Mouse (Mus musculus) neural tube, embryonic 15.5 days (tissue): ENCODE measurements around the gene Itsn1. TPM values are rescaled to one million over a fixed set of nuclear protein-coding genes. Genes with fewer than 3 reads are reported as not detected.

ENCODE experiments used
- ATAC-seq: fragments of 200-750 bp; cut with Nextera tagmentation; 2 replicates; pipeline ENCODE4 v1.8.0; 2017; ENCODE audit warnings: mild to moderate bottlenecking, moderate TSS enrichment, moderate library complexity; ENCODE audit not compliant: low FRiP score
- H3K27ac ChIP-seq: fragments of 300-500 bp; sonication (generic); replicated peaks from 2 replicates; pipeline ENCODE4 v1.5.1; 2015; ENCODE audit warnings: mild to moderate bottlenecking, inconsistent platforms
- H3K27me3 ChIP-seq: fragments of 300-500 bp; sonication (generic); replicated peaks from 2 replicates; pipeline ENCODE4 v1.6.1; 2015; ENCODE audit warnings: inconsistent platforms
- H3K36me3 ChIP-seq: fragments of 300-500 bp; sonication (generic); 2 replicates; pipeline ENCODE4 v1.6.1; 2015; ENCODE audit warnings: inconsistent platforms
- H3K4me1 ChIP-seq: fragments of 300-500 bp; sonication (generic); 2 replicates; pipeline ENCODE4 v1.6.1; 2015; ENCODE audit warnings: inconsistent platforms
- H3K4me2 ChIP-seq: fragments of 300-500 bp; sonication (generic); 2 replicates; pipeline ENCODE4 v1.6.1; 2015; ENCODE audit warnings: inconsistent platforms, mild to moderate bottlenecking, moderate library complexity
- H3K4me3 ChIP-seq: fragments of 300-500 bp; sonication (generic); replicated peaks from 2 replicates; pipeline ENCODE4 v1.5.1; 2015; ENCODE audit warnings: mild to moderate bottlenecking, inconsistent platforms
- H3K9ac ChIP-seq: fragments of 300-500 bp; sonication (generic); replicated peaks from 2 replicates; pipeline ENCODE4 v1.6.1; 2015; ENCODE audit warnings: mild to moderate bottlenecking, inconsistent platforms
- H3K9me3 ChIP-seq: fragments of 300-500 bp; sonication (generic); replicated peaks from 2 replicates; pipeline ENCODE4 v1.6.1; 2016; ENCODE audit warnings: inconsistent platforms
- WGBS: fragments of 180-500 bp; shearing (Covaris S2); methylation state at CpG from one replicate; pipeline ENCODE4 v1.1.7; 2015; ENCODE audit warnings: mixed read lengths; 5-methylcytosine and 5-hydroxymethylcytosine counted together
- polyA plus RNA-seq: library from polyadenylated mRNA; unstranded; fragments of >200 nt; fragmentation: Nextera tagmentation; extraction: Ambion mirVana; gene quantifications from 2 replicates; pipeline ENCODE4 v1.2.1, GENCODE M21; 2015

Gene Itsn1
- polyA plus RNA-seq, 1 experiment from 2014 or later: 48.6 TPM

DNA sequence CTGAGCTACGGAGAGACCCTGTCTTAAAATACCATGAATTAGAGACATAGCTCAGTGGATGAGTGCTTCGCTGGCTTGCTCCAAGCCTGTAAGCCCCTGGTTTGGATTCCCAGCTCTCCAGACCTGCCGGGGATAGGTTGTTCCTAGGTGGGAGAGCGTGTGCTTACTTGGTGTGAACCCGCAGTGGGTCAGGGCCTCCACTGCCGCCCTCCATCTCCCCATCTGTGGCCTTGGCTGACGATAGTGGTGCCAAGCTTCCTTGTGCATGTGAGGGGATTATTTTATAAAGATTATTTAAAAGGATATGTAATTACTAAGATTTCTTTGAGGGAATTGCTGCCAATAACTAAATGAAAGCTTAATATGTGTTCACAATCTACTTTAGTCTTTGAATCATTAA lies 43.5 kb downstream of the Itsn1 start:
- H3K9ac ChIP-seq: no peak overlapping the region
- H3K4me3 ChIP-seq: no peak overlapping the region
- H3K27me3 ChIP-seq: no peaks in the 10 kb centered on the region
- H3K27ac ChIP-seq: 0 out of 2 replicates have a peak overlapping the region, but pooled peaks have one; percentile 81
- WGBS: 60% methylated on average over 7 of the region's 7 CpGs
- H3K4me1 ChIP-seq: peaks cover 61% of the 10 kb centered on the region
- H3K36me3 ChIP-seq: no peaks in the 10 kb centered on the region
- H3K9me3 ChIP-seq: no peaks in the 10 kb centered on the region
- no peak overlapping the region for H3K4me2 ChIP-seq
- ATAC-seq: no peak

DNA sequence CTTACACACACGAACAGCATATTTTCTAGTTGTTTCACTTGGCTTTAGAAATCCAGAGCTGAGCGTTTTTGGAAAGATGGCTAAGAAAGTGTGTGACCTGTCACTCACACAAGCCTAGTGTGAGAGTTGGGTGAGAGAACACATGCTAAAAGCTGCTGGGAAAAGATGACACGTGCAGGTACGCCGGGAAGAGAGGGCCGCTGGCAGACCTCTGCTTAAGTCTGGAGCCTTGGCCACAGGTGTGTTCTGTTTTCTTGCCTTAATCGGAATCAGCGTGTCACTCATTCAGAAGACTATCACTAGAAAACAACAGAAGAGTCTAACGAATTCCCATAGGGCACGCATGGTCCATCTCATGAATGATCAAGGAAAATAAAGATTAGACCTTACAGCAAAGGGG lies 50.5 kb downstream of the Itsn1 start:
- 81% methylated on average over 10 of the region's 10 CpGs for WGBS
- no peak overlapping the region for H3K9ac ChIP-seq
- no peak overlapping the region for H3K27ac ChIP-seq
- no peaks in the 10 kb centered on the region for H3K27me3 ChIP-seq
- peaks cover 15% of the 10 kb centered on the region; the same call in 1 of the 2 replicates for H3K4me1 ChIP-seq
- H3K4me3 ChIP-seq: no peak overlapping the region
- no peak overlapping the region for H3K4me2 ChIP-seq
- no peak for ATAC-seq
- H3K9me3 ChIP-seq: no peaks in the 10 kb centered on the region
- peaks cover 2% of the 10 kb centered on the region; the same call in 1 of the 2 replicates for H3K36me3 ChIP-seq

DNA sequence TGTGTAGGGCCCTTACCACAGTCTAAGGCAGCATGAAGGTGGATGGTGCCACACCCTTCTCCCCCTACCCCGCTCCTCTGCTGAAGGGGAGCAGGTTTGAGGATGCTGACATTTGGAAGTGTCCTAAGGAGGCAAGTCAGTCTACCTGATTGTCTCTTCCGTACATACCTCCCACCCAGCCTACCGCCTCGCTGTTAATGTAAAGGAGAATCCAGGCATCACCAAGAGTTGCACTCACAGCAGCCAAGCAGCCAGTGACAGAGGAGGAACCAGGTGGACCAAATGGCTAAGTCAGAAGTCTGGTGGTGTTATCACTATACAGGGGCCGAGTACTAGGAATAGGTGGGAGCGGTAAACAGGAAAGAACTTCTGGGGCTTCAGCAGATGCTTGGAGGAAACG lies 51.1 kb downstream of the Itsn1 start:
- Histone ChIP-seq H3K4me1 (peaks cover 11% of the 10 kb centered on the region; the same call in 1 of the 2 replicates), H3K4me3 (no peak overlapping the region), H3K9ac (no peak overlapping the region), H3K27me3 (no peaks in the 10 kb centered on the region), H3K4me2 (no peak overlapping the region), H3K9me3 (no peaks in the 10 kb centered on the region), H3K36me3 (peaks cover 4% of the 10 kb centered on the region), H3K27ac (no peak overlapping the region)
- no peak for ATAC-seq
- WGBS: 89% methylated on average over 7 of the region's 7 CpGs

DNA sequence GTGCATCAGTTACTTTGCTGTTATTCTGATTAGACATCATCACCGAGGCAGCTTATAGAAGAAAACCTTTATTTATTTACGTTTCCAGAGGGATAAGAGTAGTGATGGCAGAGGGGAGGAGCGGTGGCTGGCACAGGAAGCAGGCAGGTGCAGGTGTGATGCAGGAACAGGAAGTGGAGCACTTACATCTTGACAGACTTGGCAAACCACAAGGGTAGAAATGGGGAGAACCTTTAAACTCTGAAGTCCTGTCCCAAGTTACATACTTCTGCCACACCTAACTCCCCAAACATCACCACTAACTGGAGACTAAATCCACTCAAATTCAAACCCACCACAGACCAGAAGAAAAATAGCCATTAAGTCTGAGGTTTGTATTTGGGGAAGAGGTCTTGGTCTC lies 51.7 kb downstream of the Itsn1 start:
- Histone ChIP-seq H3K27ac (no peak overlapping the region), H3K36me3 (peaks cover 8% of the 10 kb centered on the region), H3K4me2 (no peak overlapping the region), H3K4me3 (no peak overlapping the region), H3K4me1 (peaks cover 11% of the 10 kb centered on the region; the same call in 1 of the 2 replicates), H3K9ac (no peak overlapping the region), H3K27me3 (no peaks in the 10 kb centered on the region), H3K9me3 (no peaks in the 10 kb centered on the region)
- ATAC-seq: no peak
- 92% methylated on average over 3 of the region's 3 CpGs for WGBS

DNA sequence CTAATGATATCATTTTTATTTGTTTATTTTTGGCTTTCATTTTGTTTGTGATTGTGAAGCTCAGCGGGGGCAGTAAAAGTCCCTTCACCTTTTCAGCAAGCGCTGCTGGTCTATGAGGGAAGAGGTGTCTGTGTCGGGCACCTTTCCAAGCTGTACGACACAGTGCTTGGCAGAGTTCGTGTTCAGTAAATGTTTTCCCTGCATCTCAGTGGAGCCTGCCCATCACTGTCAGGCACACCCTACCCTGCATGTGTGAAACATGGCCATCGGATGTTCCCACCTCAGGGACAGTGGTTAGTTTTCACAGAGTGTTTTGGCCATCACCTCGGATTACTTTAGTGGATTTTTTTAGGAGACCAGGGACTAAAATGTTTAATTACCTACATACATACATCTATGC lies 54.1 kb downstream of the Itsn1 start:
- 78% methylated on average over 7 of the region's 7 CpGs for WGBS
- Histone ChIP-seq H3K27me3 (no peaks in the 10 kb centered on the region), H3K27ac (no peak overlapping the region), H3K9me3 (no peaks in the 10 kb centered on the region), H3K36me3 (peaks cover 12% of the 10 kb centered on the region), H3K4me2 (no peak overlapping the region), H3K9ac (no peak overlapping the region), H3K4me1 (peaks cover 10% of the 10 kb centered on the region), H3K4me3 (no peak overlapping the region)
- ATAC-seq: no peak

DNA sequence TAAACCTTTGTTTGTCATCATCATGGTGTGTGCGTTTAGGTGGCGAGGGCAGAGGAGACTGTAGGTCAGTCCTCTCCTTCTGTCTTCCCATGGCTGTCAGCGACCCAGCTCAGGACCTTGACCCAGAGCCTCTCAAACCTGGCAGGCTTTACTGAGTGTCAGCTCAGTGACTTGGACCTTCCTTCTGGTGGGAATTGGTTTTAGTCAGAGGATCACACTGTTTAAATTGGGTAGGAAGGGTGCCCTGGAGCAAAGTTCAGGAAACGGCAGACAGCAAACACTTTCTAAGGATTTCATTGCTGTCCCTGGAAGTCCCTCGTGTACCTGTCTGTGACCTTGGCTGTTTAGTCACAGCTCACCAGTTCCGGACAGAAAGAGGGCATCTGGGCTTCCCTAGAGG lies 55.2 kb downstream of the Itsn1 start:
- WGBS: 81% methylated on average over 6 of the region's 6 CpGs

DNA sequence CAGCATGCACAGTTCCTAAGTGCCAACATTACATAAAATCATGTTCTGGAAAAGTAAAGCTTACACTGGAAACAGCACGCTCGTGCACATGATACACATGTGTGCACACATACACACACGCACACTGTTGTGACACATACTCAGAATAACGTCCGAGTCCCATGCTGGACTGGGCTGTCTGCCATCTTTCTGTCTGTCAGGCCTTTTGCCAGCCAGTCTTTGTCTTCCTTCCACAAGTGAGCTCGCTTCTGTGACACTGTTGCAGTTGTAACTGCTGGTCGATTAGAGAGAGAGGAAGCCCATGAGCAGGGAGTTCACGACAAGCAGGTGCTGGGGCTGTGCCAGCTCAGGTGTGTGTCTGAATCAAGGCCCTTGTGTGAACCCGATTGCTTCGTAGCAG lies 57.3 kb downstream of the Itsn1 start:
- Histone ChIP-seq H3K27me3 (no peaks in the 10 kb centered on the region), H3K4me2 (no peak overlapping the region), H3K27ac (peak overlapping the region; percentile 43; the same call in 1 of the 2 replicates), H3K9me3 (no peaks in the 10 kb centered on the region), H3K4me3 (no peak overlapping the region), H3K9ac (no peak overlapping the region), H3K36me3 (peaks cover 18% of the 10 kb centered on the region), H3K4me1 (peaks cover 21% of the 10 kb centered on the region)
- 66% methylated on average over 10 of the region's 10 CpGs for WGBS
- no peak for ATAC-seq

More for the DNA sequence above, 55.2 kb downstream of the Itsn1 start:
- Histone ChIP-seq H3K9ac (no peak overlapping the region), H3K9me3 (no peaks in the 10 kb centered on the region), H3K4me2 (no peak overlapping the region), H3K4me3 (no peak overlapping the region), H3K4me1 (peaks cover 11% of the 10 kb centered on the region), H3K27me3 (no peaks in the 10 kb centered on the region), H3K36me3 (peaks cover 18% of the 10 kb centered on the region), H3K27ac (no peak overlapping the region)
- ATAC-seq: no peak

DNA sequence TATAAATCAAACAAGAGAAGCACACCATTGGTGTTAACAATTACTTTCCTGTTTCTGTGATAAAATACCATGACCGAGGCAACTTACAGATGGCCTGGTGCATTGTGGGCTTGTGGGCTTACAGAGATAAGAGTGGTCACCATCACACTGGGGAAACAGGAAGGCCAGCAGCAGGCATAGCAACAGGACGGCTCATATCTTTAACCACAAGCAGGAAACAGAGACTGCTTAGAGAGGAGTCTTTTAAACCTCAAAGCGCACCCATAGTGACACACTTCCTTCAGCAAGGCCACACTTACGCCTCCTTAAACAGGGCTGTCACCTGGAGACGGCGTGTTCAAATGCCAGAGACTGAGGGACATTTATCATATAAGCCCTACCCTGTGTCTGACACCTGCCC lies 60.6 kb downstream of the Itsn1 start:
- ATAC-seq: no peak

DNA sequence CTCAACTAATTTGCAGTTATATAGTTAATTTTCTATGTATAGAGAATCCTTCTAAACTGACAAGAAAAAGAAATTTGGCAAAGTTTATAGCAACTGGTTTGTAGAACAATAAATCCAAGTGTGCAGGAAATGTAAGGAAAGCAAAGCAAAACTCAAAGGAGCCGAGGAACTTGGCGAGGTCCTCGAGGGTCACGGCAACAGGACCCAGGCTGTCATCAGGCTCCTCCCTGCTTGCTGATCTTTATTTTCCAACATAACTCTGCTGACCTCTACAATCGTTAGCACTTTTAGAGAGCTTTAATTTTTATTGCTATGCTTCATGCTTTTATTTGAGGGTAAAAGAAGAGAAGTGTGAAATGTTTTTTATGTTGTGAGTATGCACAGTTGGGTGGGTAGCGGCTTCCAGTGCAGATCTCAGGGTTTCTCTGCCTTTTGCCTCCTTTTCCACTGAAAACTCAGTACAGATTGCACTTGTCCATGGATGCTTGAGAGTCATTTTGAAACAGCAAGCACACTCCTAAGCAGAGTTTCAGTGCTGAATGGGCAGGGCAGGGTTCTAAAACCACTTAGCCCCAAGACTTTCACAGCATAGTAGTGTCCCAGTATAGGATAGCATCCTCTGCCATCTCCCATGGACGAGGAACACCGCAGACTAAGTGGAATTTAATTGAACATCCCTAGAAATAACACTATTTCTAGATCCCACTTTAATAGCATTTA lies 63.6 kb downstream of the Itsn1 start:
- WGBS: 68% methylated on average over 8 of the region's 8 CpGs
- H3K4me1 ChIP-seq: peaks cover 16% of the 10 kb centered on the region
- H3K27ac ChIP-seq: no peak overlapping the region
- H3K4me2 ChIP-seq: no peak overlapping the region
- no peak overlapping the region for H3K4me3 ChIP-seq
- H3K27me3 ChIP-seq: no peaks in the 10 kb centered on the region
- peaks cover 32% of the 10 kb centered on the region for H3K36me3 ChIP-seq
- H3K9me3 ChIP-seq: no peaks in the 10 kb centered on the region
- no peak overlapping the region for H3K9ac ChIP-seq
- ATAC-seq: no peak

More for the DNA sequence above, 60.6 kb downstream of the Itsn1 start:
- Histone ChIP-seq H3K4me2 (no peak overlapping the region), H3K27me3 (no peaks in the 10 kb centered on the region), H3K9ac (no peak overlapping the region), H3K4me3 (no peak overlapping the region), H3K9me3 (no peaks in the 10 kb centered on the region), H3K4me1 (peaks cover 22% of the 10 kb centered on the region), H3K27ac (peak overlapping the region; percentile 28; the same call in 1 of the 2 replicates), H3K36me3 (peaks cover 26% of the 10 kb centered on the region)
- WGBS: 75% methylated on average over 6 of the region's 6 CpGs

DNA sequence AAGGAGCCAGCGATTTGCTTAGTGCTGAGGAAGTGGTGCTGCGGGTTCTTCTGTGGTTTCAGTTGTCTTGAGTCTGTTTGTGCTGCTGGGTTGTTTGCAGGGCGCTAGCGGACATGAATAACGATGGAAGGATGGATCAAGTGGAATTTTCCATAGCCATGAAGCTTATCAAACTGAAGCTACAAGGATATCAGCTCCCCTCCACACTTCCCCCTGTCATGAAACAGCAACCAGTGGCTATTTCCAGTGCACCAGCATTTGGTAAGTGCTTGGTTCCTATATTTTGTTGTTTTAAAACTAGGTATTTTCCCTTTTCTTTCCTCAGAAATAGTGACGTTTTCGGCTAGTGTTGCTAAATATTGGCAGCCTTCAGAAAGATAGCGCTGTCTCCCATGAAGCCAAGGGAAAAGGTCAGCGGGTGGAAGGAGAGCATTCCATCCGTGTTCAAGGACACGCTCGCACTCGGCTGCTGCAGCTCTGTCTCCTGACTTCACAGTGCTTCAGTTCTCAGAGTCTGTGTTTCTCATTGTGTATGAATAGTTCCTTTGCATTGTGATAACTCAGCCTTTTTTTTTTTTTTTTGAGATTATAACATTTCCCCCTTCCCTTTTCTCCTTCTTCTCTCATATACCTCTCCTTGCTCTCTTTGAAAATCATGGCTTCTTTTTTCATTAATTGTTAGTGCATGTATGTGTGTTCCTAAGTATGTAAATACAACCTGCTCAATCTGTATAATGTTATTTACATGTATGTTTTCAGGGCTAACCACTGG lies 64.6 kb downstream of the Itsn1 start:
- ATAC-seq: no peak
- H3K4me2 ChIP-seq: no peak overlapping the region
- no peak overlapping the region for H3K27ac ChIP-seq
- H3K4me1 ChIP-seq: peaks cover 16% of the 10 kb centered on the region
- no peak overlapping the region for H3K4me3 ChIP-seq
- H3K27me3 ChIP-seq: no peaks in the 10 kb centered on the region
- WGBS: 88% methylated on average over 13 of the region's 13 CpGs
- H3K9ac ChIP-seq: no peak overlapping the region
- H3K36me3 ChIP-seq: peaks cover 26% of the 10 kb centered on the region
- H3K9me3 ChIP-seq: no peaks in the 10 kb centered on the region

DNA sequence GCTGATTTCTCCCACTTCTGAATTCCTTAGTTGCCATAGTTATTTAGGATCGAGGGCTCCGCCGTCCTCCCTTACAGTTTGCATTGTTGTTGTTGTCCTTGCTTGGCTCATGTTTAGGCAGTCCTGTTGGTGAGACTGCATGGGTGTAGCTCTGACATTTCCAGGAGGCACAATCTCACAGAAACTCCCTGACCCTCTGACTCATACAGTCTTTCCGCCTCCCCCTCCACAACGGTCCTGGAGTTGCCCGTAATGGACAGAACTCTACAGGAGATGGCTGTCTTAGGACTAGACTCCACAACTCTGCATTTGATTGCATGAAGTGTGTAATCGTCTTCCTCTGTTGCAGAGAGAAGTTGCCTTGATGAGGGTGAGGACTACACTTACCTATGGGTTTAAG lies 65.2 kb downstream of the Itsn1 start:
- ATAC-seq: no peak
- no peak overlapping the region for H3K4me2 ChIP-seq

DNA sequence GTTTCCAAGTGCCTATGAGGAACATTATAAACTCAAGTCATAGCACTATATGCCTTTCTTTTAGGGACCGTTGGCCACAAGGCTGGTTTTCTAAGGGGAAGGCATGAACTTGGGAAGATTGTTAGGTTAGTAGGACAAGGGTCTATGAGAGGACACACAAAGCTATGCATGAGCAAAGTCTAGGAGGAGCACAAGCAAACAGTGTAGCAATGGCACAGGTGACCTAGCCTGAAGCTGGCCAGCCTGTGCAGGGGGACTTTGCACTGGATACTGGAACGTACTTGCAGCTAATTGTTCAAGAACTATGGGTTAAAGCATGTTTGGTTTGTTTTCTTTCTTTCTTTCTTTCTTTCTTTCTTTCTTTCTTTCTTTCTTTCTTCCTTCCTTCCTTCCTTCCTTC lies 66.0 kb downstream of the Itsn1 start:
- Histone ChIP-seq H3K4me1 (peaks cover 8% of the 10 kb centered on the region), H3K27ac (no peak overlapping the region), H3K4me2 (no peak overlapping the region), H3K36me3 (peaks cover 24% of the 10 kb centered on the region), H3K9ac (no peak overlapping the region), H3K27me3 (no peaks in the 10 kb centered on the region), H3K4me3 (no peak overlapping the region), H3K9me3 (no peaks in the 10 kb centered on the region)
- no peak for ATAC-seq
- 88% methylated on average over 2 of the region's 2 CpGs for WGBS

More for the DNA sequence above, 65.2 kb downstream of the Itsn1 start:
- 93% methylated on average over 7 of the region's 7 CpGs for WGBS
- H3K9ac ChIP-seq: no peak overlapping the region
- peaks cover 15% of the 10 kb centered on the region for H3K4me1 ChIP-seq
- H3K27ac ChIP-seq: no peak overlapping the region
- H3K4me3 ChIP-seq: no peak overlapping the region
- no peaks in the 10 kb centered on the region for H3K9me3 ChIP-seq
- H3K27me3 ChIP-seq: no peaks in the 10 kb centered on the region
- H3K36me3 ChIP-seq: peaks cover 24% of the 10 kb centered on the region
